Mouse (Mus musculus): ENCODE data around the gene Slc48a1. TPM values are rescaled to one million over a fixed set of nuclear protein-coding genes. Genes with fewer than 3 reads are reported as not detected.

Slc48a1 gene
- polyA plus RNA-seq, 1 experiment: 133 TPM

- no peak overlapping the region for H3K4me3 ChIP-seq (replicated peaks; ENCODE audit: insufficient read depth, low read depth, low read length)
- WGBS: 34% methylated on average over 29 of the region's 29 CpGs
- H3K27me3 ChIP-seq (ENCODE audit: control insufficient read depth, insufficient read depth, low read length): no peaks in the 10 kb centered on the region
- peak in 1 of 2 experiments; percentile 44 for DNase-seq
- H3K4me1 ChIP-seq (ENCODE audit: control insufficient read depth, insufficient read depth, low read length): peaks cover 41% of the 10 kb centered on the region
- TF ChIP-seq CTCF (IDR thresholded peaks at IDR 0.05; ENCODE audit: borderline replicate concordance, insufficient read depth, low read depth, low read length): no peak
- no peak for TF ChIP-seq POLR2A (IDR thresholded peaks at IDR 0.05; ENCODE audit: borderline replicate concordance, insufficient read depth, low read length)
- H3K27ac ChIP-seq (ENCODE audit: insufficient read depth, low read length): no peak overlapping the region
Measured at GRCm38 (mm10) chr15:97825071-97825940, 47.0 kb downstream of the Slc48a1 start.

GRCm38 (mm10) chr15:97825941-97826587, 47.7 kb downstream of the Slc48a1 start:
- DNase-seq: no peak
- H3K4me3 ChIP-seq (replicated peaks; ENCODE audit: insufficient read depth, low read depth, low read length): no peak overlapping the region
- H3K4me1 ChIP-seq (ENCODE audit: control insufficient read depth, insufficient read depth, low read length): peaks cover 38% of the 10 kb centered on the region
- 64% methylated on average over 12 of the region's 12 CpGs for WGBS
- no peak overlapping the region for H3K27ac ChIP-seq (ENCODE audit: insufficient read depth, low read length)
- no peak for TF ChIP-seq POLR2A (IDR thresholded peaks at IDR 0.05; ENCODE audit: borderline replicate concordance, insufficient read depth, low read length)
- no peak for TF ChIP-seq CTCF (IDR thresholded peaks at IDR 0.05; ENCODE audit: borderline replicate concordance, insufficient read depth, low read depth, low read length)
- no peaks in the 10 kb centered on the region for H3K27me3 ChIP-seq (ENCODE audit: control insufficient read depth, insufficient read depth, low read length)

- H3K27me3 ChIP-seq (ENCODE audit: control insufficient read depth, insufficient read depth, low read length): no peaks in the 10 kb centered on the region
- no peak overlapping the region for H3K27ac ChIP-seq (ENCODE audit: insufficient read depth, low read length)
- no peak for DNase-seq
- H3K4me3 ChIP-seq (replicated peaks; ENCODE audit: insufficient read depth, low read depth, low read length): no peak overlapping the region
- no peak for TF ChIP-seq POLR2A (IDR thresholded peaks at IDR 0.05; ENCODE audit: borderline replicate concordance, insufficient read depth, low read length)
- TF ChIP-seq CTCF (IDR thresholded peaks at IDR 0.05; ENCODE audit: borderline replicate concordance, insufficient read depth, low read depth, low read length): no peak
- peaks cover 34% of the 10 kb centered on the region for H3K4me1 ChIP-seq (ENCODE audit: control insufficient read depth, insufficient read depth, low read length)
- WGBS: 81% methylated on average over 5 of the region's 5 CpGs
Measured at GRCm38 (mm10) chr15:97826588-97827261, 48.4 kb downstream of the Slc48a1 start.

GRCm38 (mm10) chr15:97827401-97827800, 49.1 kb downstream of the Slc48a1 start:
- WGBS: 83% methylated on average over 8 of the region's 8 CpGs
- TF ChIP-seq POLR2A (IDR thresholded peaks at IDR 0.05; ENCODE audit: borderline replicate concordance, insufficient read depth, low read length) (no peak), CTCF (IDR thresholded peaks at IDR 0.05; ENCODE audit: borderline replicate concordance, insufficient read depth, low read depth, low read length) (no peak)
- DNase-seq: no peak
- H3K4me1 ChIP-seq (ENCODE audit: control insufficient read depth, insufficient read depth, low read length): peaks cover 29% of the 10 kb centered on the region
- no peak overlapping the region for H3K27ac ChIP-seq (ENCODE audit: insufficient read depth, low read length)
- H3K27me3 ChIP-seq (ENCODE audit: control insufficient read depth, insufficient read depth, low read length): no peaks in the 10 kb centered on the region
- H3K4me3 ChIP-seq (replicated peaks; ENCODE audit: insufficient read depth, low read depth, low read length): no peak overlapping the region

- no peak for DNase-seq
- Histone ChIP-seq H3K4me3 (replicated peaks; ENCODE audit: insufficient read depth, low read depth, low read length) (no peak overlapping the region), H3K27ac (ENCODE audit: insufficient read depth, low read length) (no peak overlapping the region), H3K27me3 (ENCODE audit: control insufficient read depth, insufficient read depth, low read length) (no peaks in the 10 kb centered on the region), H3K4me1 (ENCODE audit: control insufficient read depth, insufficient read depth, low read length) (peaks cover 22% of the 10 kb centered on the region)
- 75% methylated on average over 6 of the region's 6 CpGs for WGBS
- TF ChIP-seq POLR2A (IDR thresholded peaks at IDR 0.05; ENCODE audit: borderline replicate concordance, insufficient read depth, low read length): no peak
- TF ChIP-seq CTCF (IDR thresholded peaks at IDR 0.05; ENCODE audit: borderline replicate concordance, insufficient read depth, low read depth, low read length): no peak
Measured at GRCm38 (mm10) chr15:97828221-97828842, 50.0 kb downstream of the Slc48a1 start.

- no peak overlapping the region for H3K27ac ChIP-seq (ENCODE audit: insufficient read depth, low read length)
- TF ChIP-seq CTCF (IDR thresholded peaks at IDR 0.05; ENCODE audit: borderline replicate concordance, insufficient read depth, low read depth, low read length): no peak
- H3K4me1 ChIP-seq (ENCODE audit: control insufficient read depth, insufficient read depth, low read length): peaks cover 18% of the 10 kb centered on the region
- 78% methylated on average over 5 of the region's 5 CpGs for WGBS
- H3K27me3 ChIP-seq (ENCODE audit: control insufficient read depth, insufficient read depth, low read length): no peaks in the 10 kb centered on the region
- no peak overlapping the region for H3K4me3 ChIP-seq (replicated peaks; ENCODE audit: insufficient read depth, low read depth, low read length)
- no peak for DNase-seq
Measured at GRCm38 (mm10) chr15:97828901-97829338, 50.6 kb downstream of the Slc48a1 start.

GRCm38 (mm10) chr15:97829432-97829831, 51.1 kb downstream of the Slc48a1 start:
- Histone ChIP-seq H3K27ac (ENCODE audit: insufficient read depth, low read length) (no peak overlapping the region), H3K27me3 (ENCODE audit: control insufficient read depth, insufficient read depth, low read length) (no peaks in the 10 kb centered on the region), H3K4me3 (replicated peaks; ENCODE audit: insufficient read depth, low read depth, low read length) (no peak overlapping the region), H3K4me1 (ENCODE audit: control insufficient read depth, insufficient read depth, low read length) (peaks cover 13% of the 10 kb centered on the region)
- 68% methylated on average over 2 of the region's 2 CpGs for WGBS
- TF ChIP-seq POLR2A (IDR thresholded peaks at IDR 0.05; ENCODE audit: borderline replicate concordance, insufficient read depth, low read length): no peak
- TF ChIP-seq CTCF (IDR thresholded peaks at IDR 0.05; ENCODE audit: borderline replicate concordance, insufficient read depth, low read depth, low read length): no peak
- DNase-seq: no peak
